Mouse (Mus musculus) right cerebral cortex, postnatal 14 days (tissue): Measurements from ENCODE around the gene Slc7a1.
A peak's percentile ranks its signal among the peaks of the same experiment; 100 is the strongest.
"Not testable (repeated sequence)": the region's sequence is repeated elsewhere in the genome, so short reads cannot be mapped to it uniquely, and the experiment has no call there.

Experiments
- DNase-seq: peaks from one replicate; pipeline ENCODE4 v3.0.0; 2022

Slc7a1 gene

GRCm38 (mm10) chr5:148363441-148364113 is 36.1 kb downstream of the Slc7a1 start:
- no peak for DNase-seq

DNA sequence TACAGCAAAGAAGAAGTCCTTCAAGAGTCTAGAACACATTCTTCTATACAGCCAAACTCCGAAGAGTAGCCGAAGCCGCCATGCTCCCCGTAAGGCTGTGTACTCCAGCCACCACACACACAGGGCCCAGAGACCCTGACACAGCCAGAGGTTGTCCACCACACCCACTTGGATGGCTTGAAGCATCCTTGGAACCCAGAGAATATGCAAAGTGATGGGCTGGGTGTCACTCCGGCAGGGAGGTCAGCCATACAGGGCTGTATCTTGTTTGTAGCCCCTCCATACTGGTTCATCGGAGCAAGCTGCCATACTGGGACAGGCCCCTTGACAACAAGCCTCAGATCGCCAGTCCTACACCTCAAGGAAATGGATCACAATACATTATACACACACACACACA is 37.4 kb downstream of the Slc7a1 start:
- DNase-seq, result no peak

DNA sequence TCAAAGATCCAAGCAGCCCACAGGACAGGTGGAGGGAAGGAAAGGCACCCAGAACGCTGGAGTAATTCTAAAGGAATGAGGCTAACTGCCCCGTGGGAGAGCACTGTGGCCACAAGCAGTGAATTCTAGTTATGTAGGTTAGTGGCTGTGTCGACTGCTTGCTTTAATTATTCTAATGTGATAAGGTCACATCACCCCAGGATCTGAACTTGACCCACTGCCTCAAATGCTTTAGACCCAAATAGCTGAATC is 38.0 kb downstream of the Slc7a1 start:
- no peak for DNase-seq

GRCm38 (mm10) chr5:148360922-148361758 is 38.6 kb downstream of the Slc7a1 start:
- DNase-seq, result no peak

DNA sequence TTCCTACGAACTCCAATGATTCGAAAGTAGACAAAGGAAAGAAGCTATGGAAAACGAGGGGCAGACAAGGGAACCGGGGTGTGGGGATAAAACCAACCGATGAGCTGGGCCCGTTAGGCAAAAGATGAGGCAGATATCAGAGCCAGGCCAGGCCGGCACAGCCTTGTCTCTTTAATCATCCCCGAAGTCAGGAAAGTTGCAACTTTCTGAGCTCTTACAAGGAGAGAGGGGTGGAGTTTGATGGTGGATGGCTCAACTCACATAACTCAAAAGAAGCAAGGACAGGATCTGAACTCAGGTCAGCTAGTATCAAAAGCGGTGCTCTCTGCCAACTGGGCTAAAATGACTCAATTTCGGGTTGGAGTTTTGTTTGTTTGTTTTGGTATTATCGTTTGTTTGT is 40.6 kb downstream of the Slc7a1 start:
- DNase-seq, result no peak

DNA sequence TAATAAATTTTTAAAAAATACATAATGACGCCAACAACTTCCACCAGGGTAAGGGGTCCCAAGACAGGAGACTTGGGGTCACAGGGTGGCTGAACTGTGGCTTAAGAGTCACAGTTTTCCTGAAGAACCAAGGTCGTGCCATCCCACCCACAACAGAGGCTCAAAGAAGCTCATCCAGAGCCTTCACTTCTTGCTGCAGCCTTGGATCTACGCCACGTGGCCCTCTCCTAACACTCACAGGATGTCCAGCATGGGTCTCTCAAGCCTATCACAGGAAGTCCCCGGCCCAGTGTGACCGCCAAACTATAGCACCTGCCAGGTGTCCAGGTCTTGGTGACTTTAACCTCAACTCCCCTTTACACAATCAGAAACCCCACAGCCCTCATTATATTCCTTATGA is 42.5 kb downstream of the Slc7a1 start:
- DNase-seq, result no peak

GRCm38 (mm10) chr5:148355822-148356221 is 43.9 kb downstream of the Slc7a1 start:
- no peak for DNase-seq

DNA sequence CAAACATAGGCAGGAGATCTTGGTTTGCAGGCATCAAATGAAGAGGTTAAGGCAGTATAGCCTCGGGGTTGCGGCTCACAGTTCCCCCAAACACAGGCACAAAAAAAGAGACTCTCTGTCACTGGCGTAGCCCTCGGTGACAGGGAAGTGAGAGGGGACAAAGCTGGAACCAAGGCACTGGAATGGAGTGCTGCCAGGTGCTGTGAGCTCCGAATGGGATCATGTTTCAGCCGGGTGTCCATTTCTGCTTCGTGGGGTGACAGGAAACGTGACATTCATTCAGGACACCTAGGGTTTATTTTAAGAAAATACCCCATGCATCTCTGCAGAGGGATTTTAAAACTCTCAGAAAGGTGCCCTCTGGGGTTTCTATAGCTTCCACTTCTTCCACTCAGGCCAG is 45.2 kb downstream of the Slc7a1 start:
- DNase-seq, result no peak

DNA sequence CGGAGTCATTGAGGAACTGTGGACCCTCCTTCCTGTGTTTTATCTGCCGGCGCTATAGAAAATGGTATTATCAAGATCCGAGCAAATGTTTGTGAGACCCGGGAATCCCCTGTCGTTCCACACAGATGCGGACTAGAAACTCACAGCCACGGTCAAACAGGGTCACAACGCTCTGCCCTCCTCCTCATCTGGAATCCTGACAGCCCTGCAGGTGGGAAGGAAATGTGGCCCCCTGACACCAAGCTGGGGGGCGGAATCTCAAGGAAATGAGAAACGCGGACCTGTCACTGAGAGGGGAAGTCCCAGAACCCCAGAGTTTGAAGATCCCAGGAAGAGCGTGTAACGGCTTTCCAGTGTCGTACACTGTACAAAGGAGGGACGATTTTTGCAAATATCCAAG is 46.3 kb downstream of the Slc7a1 start:
- no peak for DNase-seq

- no peak for DNase-seq
These were observed 50.2 kb downstream of the Slc7a1 start for GRCm38 (mm10) chr5:148349327-148350011.

GRCm38 (mm10) chr5:148348153-148348552 is 51.6 kb downstream of the Slc7a1 start:
- no peak for DNase-seq

- DNase-seq, result no peak
These were observed 53.2 kb downstream of the Slc7a1 start for GRCm38 (mm10) chr5:148346543-148346942.

DNA sequence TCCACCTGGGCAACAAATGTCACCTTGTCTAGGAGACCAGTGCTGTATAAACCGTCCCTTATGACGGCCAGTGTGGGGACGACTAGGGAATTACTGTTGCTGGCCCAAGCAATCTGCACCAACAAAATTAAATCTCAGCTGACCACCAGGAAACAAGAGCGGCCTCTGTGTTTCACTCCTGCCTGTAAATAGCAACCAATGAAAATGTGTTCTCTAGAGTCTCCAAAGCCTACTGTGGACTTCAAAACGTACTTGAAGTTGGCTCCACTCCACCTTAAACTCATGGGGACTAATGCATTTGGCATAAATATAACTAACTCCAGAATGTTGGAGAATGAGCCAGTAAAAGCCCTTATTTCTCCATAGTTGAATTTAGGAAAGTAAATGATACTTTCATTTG is 55.3 kb downstream of the Slc7a1 start:
- no peak for DNase-seq

DNA sequence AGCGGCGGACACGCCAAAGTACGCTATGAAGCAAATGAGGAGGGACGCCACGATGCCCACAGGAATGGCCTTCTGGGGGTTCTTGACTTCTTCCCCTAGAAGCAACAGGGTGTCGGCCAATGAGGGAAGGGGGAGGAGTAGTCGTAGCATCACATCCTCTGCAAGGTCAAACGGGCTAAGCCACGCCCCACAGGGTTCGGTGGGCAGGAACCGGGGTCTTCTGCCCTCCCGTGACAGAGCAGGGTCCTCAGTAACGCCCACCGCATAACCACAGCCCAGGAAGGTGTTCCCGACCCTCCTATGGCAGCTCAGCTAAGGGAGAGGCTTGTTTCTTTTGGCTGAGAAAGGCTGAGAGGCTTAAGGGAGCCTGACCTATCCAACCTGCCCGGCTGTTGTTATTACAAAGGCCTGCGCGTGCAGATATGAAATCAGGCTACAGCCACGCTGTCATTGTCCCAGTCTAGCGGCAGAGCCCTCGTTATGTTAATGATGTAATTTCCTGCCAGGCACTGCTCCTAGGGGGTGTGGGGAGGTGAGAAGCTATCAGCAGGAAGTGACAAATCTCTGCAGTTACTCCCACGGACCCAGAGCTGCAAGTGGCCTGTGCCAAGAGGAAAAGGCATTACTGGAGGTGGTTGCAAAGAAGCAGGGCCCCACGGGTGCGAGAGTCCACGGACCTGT is 57.5 kb downstream of the Slc7a1 start:
- DNase-seq, result no peak

DNA sequence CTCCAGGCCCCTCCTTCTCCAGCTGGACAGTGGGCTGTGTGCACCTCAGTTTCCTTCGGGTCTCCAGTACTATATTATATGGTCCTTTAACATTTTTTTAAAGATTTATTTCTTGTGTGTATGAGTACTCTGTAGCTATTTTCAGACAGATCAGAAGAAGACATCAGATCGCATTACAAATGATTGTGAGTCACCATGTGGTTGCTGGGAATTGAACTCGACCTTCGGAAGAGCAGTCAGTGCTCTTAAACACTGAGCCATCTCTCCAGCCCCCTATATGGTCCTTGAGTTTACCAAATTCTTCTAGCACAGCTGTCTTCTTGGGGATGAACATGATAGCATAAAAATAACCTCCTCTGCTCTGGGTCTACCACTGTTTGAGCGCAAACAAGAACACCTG is 60.6 kb downstream of the Slc7a1 start:
- DNase-seq, result no peak

DNA sequence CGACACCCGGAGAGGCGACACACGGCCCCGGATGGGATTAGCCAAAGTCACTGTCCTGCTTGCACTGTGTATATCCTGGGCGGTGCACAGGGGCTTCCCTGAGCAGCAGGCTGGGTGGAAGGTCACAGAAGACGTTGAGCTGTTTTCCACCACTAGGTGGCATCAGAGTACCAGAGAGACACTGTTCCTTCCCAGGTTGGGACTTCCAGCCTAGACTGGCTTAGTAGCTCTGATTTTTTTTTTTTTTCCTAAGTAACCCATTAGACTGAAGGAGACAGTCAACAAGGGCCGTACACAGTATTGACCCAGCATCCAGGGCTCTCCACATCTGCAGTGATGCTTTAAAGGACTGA is 67.1 kb downstream of the Slc7a1 start:
- DNase-seq, result peak; percentile 72

DNA sequence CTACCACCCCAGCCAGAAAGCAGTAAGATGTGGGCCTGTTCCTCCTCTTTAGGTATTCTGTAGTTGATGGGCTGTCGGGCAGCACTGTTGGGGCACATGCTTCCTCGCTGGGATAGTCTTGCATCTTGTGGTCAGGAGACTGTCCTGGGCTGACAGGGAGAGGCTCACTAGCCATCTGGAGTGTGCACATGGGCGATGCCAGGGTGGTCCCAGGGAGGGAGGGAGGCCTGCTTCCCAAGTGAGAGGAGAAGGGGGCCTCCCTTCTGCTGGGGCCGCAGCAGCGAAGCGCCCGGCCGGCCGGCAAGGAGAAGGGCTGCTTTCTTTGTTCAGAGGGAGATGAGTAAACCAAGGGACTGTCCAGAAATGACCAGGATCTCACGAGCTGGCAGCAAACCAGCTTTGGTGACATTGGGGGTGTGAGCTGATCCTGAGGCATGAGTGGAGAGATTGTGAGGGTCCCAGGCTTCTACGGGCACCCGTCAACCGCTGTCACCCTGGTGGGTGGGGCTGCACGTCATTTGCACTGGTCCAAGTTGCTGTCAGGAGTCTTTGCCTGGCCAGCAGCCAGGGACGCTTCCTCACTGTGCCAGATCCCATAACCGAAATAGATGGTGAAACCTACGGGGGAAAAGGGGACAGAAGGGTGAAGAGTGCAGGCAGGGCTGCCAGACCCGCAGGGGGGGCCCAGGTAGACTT is 67.6 kb downstream of the Slc7a1 start:
- no peak for DNase-seq

DNA sequence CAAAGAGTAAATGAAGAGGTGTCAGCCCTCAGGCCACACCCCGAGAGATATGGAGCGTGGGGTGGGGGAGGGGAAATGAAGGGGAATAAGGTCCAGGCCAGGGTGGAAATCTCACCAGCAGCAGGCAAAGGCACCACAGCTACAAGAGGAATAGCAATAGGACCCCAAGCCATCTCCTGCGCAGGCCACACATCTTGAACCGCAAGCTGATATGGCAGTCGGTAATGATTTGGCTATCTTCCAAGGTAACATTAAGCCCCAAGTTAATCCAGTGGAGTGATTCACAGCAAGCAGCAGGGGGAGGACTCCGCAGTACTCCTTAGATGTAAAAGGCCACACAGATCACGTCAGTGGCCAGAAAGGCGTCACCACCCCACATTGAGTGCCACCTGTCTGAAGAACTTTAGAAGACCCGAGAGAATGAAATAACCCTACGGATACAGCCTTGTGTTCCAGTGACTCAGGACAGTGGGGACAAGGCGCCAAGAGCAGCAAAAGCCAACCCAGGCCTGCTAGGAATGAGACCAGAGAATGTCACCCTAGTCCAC is 68.4 kb downstream of the Slc7a1 start:
- no peak for DNase-seq

DNA sequence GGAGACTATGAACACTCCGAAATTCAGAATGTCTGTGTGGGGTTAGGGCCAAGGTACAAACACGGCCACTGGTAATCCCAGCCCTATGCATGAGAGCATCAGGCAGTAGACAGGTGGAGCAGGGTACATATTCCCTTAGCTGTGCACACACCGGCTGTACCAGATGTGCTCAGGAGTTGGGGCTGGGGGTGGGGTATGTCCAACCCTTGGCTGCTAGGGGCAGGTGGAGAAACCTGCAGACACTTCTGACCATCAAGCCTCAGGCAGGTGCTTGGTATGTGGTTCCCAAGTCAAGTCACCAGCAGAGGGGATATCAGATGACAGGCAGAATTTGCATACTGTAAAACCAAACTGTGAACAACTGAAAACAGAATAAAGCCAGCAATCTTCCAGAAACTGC is 70.7 kb downstream of the Slc7a1 start:
- DNase-seq, result no peak

DNA sequence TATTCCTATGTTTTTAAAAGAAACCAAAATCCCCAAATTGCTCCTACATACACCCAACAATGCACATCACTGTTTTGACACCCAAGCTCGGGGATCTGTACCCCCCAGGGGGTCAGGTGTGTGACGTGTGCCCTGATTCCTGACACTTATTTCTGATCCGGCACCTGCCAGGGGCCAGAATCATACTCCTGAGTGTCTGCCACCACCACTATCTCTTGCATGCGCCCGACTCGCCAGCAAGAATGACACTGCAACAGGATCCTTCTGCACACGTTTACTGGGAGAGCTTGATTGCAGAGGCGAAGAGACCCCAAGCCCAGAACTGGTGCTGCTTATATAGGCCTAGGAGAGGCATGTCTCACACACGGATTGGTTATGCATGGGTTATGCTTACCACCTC is 73.4 kb downstream of the Slc7a1 start:
- DNase-seq, result not testable (repeated sequence)

GRCm38 (mm10) chr5:148325317-148325885 is 74.3 kb downstream of the Slc7a1 start:
- DNase-seq, result peak; percentile 46

DNA sequence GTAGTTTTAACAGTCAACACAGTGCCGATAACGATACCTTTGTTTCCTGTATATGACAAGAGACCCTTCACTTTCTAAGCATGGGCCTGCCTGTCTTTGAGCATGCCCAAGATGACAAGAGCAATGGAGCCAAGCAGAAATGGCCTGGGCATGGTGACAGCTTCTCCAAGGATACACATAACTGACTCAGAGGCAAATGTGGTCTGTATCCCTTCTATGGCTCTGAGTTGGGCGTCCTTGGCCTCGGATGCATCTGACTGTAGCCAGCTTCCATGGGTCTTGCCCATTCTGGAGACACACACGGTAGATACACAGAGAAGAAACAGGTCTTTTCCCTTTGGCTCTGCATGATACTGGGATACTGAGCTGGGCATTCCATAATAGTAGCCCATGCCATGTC is 84.8 kb downstream of the Slc7a1 start:
- no peak for DNase-seq
